Mouse (Mus musculus): ENCODE measurements around the gene Drc7.

- TF ChIP-seq CTCF (IDR thresholded peaks at IDR 0.05; ENCODE audit: low read depth) (no peak), EP300 (IDR thresholded peaks at IDR 0.05; ENCODE audit: low read depth) (no peak)
Observed at GRCm38 (mm10) chr8:95017451-95017850, 37.5 kb upstream of the Drc7 start, which contains the start of gene Adgrg3.

All from liver, embryonic 14.5 days (tissue).